Mouse (Mus musculus) kidney, adult 2 months (tissue): Measurements from ENCODE around the gene Gsn. TPM values are rescaled to one million over a fixed set of nuclear protein-coding genes. Genes with fewer than 3 reads are reported as not detected.
A peak's percentile ranks its signal among the peaks of the same experiment; 100 is the strongest.

Experiments used
- DNase-seq: peaks from one replicate; pipeline ENCODE4 v3.0.0; 2021
- H3K27ac ChIP-seq: fragments of 200-500 bp; 2 replicates; pipeline ENCODE4 v1.5.1; 2012; ENCODE audit warnings: low read depth, low read length, control low read depth, inconsistent platforms; ENCODE audit not compliant: insufficient read depth
- H3K27me3 ChIP-seq: fragments of 200-500 bp; replicated peaks from 2 replicates; pipeline ENCODE4 v1.6.1; 2012; ENCODE audit warnings: mild to moderate bottlenecking, moderate library complexity, low read length, inconsistent platforms; ENCODE audit not compliant: control insufficient read depth, insufficient read depth
- H3K36me3 ChIP-seq: fragments of 200-500 bp; 2 replicates; pipeline ENCODE4 v1.6.1; 2012; ENCODE audit warnings: mild to moderate bottlenecking, moderate library complexity, low read length, inconsistent platforms; ENCODE audit not compliant: control insufficient read depth, insufficient read depth
- H3K4me1 ChIP-seq: fragments of 200-500 bp; 2 replicates; pipeline ENCODE4 v1.6.1; 2011; ENCODE audit warnings: low read length; ENCODE audit not compliant: control insufficient read depth, insufficient read depth
- H3K4me3 ChIP-seq: fragments of 200-500 bp; 2 replicates; pipeline ENCODE4 v1.5.1; 2011; ENCODE audit warnings: mild to moderate bottlenecking, low read depth, low read length, control low read depth; ENCODE audit not compliant: insufficient read depth
- CTCF ChIP-seq: fragments of 200-500 bp; conservative IDR thresholded peaks from 2 replicates; pipeline ENCODE4 v1.5.1; 2011; ENCODE audit warnings: low read depth, mild to moderate bottlenecking, control low read depth, low read length, moderate library complexity, mixed read lengths; ENCODE audit not compliant: insufficient read depth, insufficient read length
- POLR2A ChIP-seq: fragments of 200-500 bp; IDR thresholded peaks from one replicate; pipeline ENCODE4 v1.6.1; 2011; ENCODE audit warnings: low read depth, low read length, control low read depth
- WGBS: fragments of 180-500 bp; shearing (Covaris S2); methylation state at CpG from one replicate; pipeline ENCODE4 v1.1.7; 2018; 5-methylcytosine and 5-hydroxymethylcytosine counted together
- polyA plus RNA-seq: library from polyadenylated mRNA; depleted of rRNA; stranded (reverse); fragments of >200 nt; gene quantifications from 2 replicates; pipeline ENCODE4 v1.2.3, GENCODE M21; 2012

Gene Gsn
- polyA plus RNA-seq, 1 experiment = 269 TPM

- H3K27me3 ChIP-seq = no peaks in the 10 kb centered on the region
- H3K27ac ChIP-seq = peak overlapping the region; percentile 5; the same call in 1 of the 2 replicates
- no peak for DNase-seq
- no peak for TF ChIP-seq POLR2A
- TF ChIP-seq CTCF = no peak
- no peaks in the 10 kb centered on the region for H3K36me3 ChIP-seq
- 55% methylated on average over 10 of the region's 10 CpGs for WGBS
- H3K4me1 ChIP-seq = peaks cover 21% of the 10 kb centered on the region
- H3K4me3 ChIP-seq = no peak overlapping the region
These were observed 11.8 kb downstream of the Gsn start for GRCm38 (mm10) chr2:35267876-35268566.

- DNase-seq = peak; percentile 33
- Histone ChIP-seq H3K4me1 (peaks cover 25% of the 10 kb centered on the region), H3K27me3 (no peaks in the 10 kb centered on the region), H3K36me3 (no peaks in the 10 kb centered on the region), H3K27ac (0 out of 2 replicates have a peak overlapping the region, but pooled peaks have one; percentile 6), H3K4me3 (no peak overlapping the region)
- no peak for TF ChIP-seq CTCF
- no peak for TF ChIP-seq POLR2A
- 76% methylated on average over 6 of the region's 6 CpGs for WGBS
These were observed 13.0 kb downstream of the Gsn start for GRCm38 (mm10) chr2:35269136-35269535.

- H3K4me1 ChIP-seq = peaks cover 26% of the 10 kb centered on the region
- H3K27ac ChIP-seq = peak overlapping the region; percentile 26
These were observed 13.6 kb downstream of the Gsn start for GRCm38 (mm10) chr2:35269716-35270260.

GRCm38 (mm10) chr2:35270531-35270984 lies 14.4 kb downstream of the Gsn start:
- Histone ChIP-seq H3K27me3 (no peaks in the 10 kb centered on the region), H3K4me1 (peaks cover 28% of the 10 kb centered on the region), H3K27ac (peak overlapping the region; percentile 26), H3K36me3 (no peaks in the 10 kb centered on the region), H3K4me3 (no peak overlapping the region)
- TF ChIP-seq CTCF = peak; percentile 93
- no peak for TF ChIP-seq POLR2A
- peak; percentile 80 for DNase-seq
- WGBS = 5% methylated on average over 10 of the region's 10 CpGs

More at GRCm38 (mm10) chr2:35269716-35270260, 13.6 kb downstream of the Gsn start:
- TF ChIP-seq CTCF = no peak
- no peak for TF ChIP-seq POLR2A
- Histone ChIP-seq H3K36me3 (no peaks in the 10 kb centered on the region), H3K27me3 (no peaks in the 10 kb centered on the region), H3K4me3 (no peak overlapping the region)
- WGBS = 49% methylated on average over 4 of the region's 4 CpGs
- DNase-seq = peak; percentile 57

GRCm38 (mm10) chr2:35271817-35272216 lies 15.6 kb downstream of the Gsn start:
- TF ChIP-seq CTCF = no peak
- no peak for TF ChIP-seq POLR2A
- Histone ChIP-seq H3K27ac (peak overlapping the region; percentile 40; the same call in 1 of the 2 replicates), H3K36me3 (no peaks in the 10 kb centered on the region), H3K4me1 (peaks cover 26% of the 10 kb centered on the region), H3K4me3 (no peak overlapping the region), H3K27me3 (no peaks in the 10 kb centered on the region)
- DNase-seq = peak; percentile 17
- 62% methylated on average over 2 of the region's 2 CpGs for WGBS

GRCm38 (mm10) chr2:35272881-35273280 lies 16.7 kb downstream of the Gsn start:
- H3K36me3 ChIP-seq = no peaks in the 10 kb centered on the region
- DNase-seq = no peak
- peaks cover 25% of the 10 kb centered on the region for H3K4me1 ChIP-seq
- no peak for TF ChIP-seq POLR2A
- TF ChIP-seq CTCF = no peak
- peak overlapping the region; percentile 82 for H3K27ac ChIP-seq
- no peak overlapping the region for H3K4me3 ChIP-seq
- no peaks in the 10 kb centered on the region for H3K27me3 ChIP-seq
- 80% methylated on average over 6 of the region's 6 CpGs for WGBS

- DNase-seq = peak; percentile 67
- Histone ChIP-seq H3K27me3 (no peaks in the 10 kb centered on the region), H3K36me3 (no peaks in the 10 kb centered on the region), H3K27ac (peak overlapping the region; percentile 89), H3K4me3 (no peak overlapping the region), H3K4me1 (peaks cover 29% of the 10 kb centered on the region)
- 26% methylated on average over 2 of the region's 2 CpGs for WGBS
- TF ChIP-seq POLR2A = no peak
- no peak for TF ChIP-seq CTCF
These were observed 17.4 kb downstream of the Gsn start for GRCm38 (mm10) chr2:35273536-35273935.
